Mouse (Mus musculus): ENCODE results near the gene Lsg1. TPM values are rescaled to one million over a fixed set of nuclear protein-coding genes. Genes with fewer than 3 reads are reported as not detected.

The Lsg1 gene
- polyA plus RNA-seq, 1 experiment, result 20.3 TPM

- Histone ChIP-seq H3K4me3 (replicated peaks; ENCODE audit: insufficient read depth, low read depth, low read length) (peak overlapping the region; percentile 81), H3K27ac (ENCODE audit: insufficient read depth, low read length) (0 out of 2 replicates have a peak overlapping the region, but pooled peaks have one; percentile 45), H3K27me3 (ENCODE audit: control insufficient read depth, insufficient read depth, low read length) (no peaks in the 10 kb centered on the region), H3K4me1 (ENCODE audit: control insufficient read depth, insufficient read depth, low read length) (no peaks in the 10 kb centered on the region)
- TF ChIP-seq CTCF (IDR thresholded peaks at IDR 0.05; ENCODE audit: borderline replicate concordance, insufficient read depth, low read depth, low read length) (no peak), POLR2A (IDR thresholded peaks at IDR 0.05; ENCODE audit: borderline replicate concordance, insufficient read depth, low read length) (no peak)
- 1% methylated on average over 19 of the region's 19 CpGs for WGBS
- DNase-seq, result no peak
Measured at GRCm38 (mm10) chr16:30586935-30587493, 378 bp downstream of the Lsg1 start.

DNA sequence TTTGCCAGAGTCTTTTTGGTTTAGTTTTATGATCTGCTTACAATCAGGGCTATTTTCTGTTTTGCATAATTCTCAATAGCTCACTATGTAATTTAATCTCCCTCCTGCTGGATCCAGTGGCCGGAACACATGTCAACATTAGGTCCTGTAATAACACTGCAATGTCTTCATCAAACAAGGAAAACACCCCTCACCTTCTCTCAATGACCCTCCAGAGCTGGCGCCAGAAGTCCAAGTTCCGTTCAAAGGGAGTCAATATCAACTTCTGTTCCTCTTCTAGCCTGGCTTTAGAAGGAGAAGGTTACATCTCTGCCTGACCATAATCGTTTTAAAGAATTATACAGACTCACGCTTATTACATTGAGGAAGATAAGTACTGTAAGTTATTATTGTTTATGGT, 6.6 kb downstream of the Lsg1 start:
- Histone ChIP-seq H3K27ac (ENCODE audit: insufficient read depth, low read length) (no peak overlapping the region), H3K27me3 (ENCODE audit: control insufficient read depth, insufficient read depth, low read length) (no peaks in the 10 kb centered on the region), H3K4me3 (replicated peaks; ENCODE audit: insufficient read depth, low read depth, low read length) (no peak overlapping the region), H3K4me1 (ENCODE audit: control insufficient read depth, insufficient read depth, low read length) (no peaks in the 10 kb centered on the region)
- TF ChIP-seq POLR2A (IDR thresholded peaks at IDR 0.05; ENCODE audit: borderline replicate concordance, insufficient read depth, low read length), result no peak
- no peak for TF ChIP-seq CTCF (IDR thresholded peaks at IDR 0.05; ENCODE audit: borderline replicate concordance, insufficient read depth, low read depth, low read length)
- no peak for DNase-seq
- 89% methylated on average over 5 of the region's 5 CpGs for WGBS

GRCm38 (mm10) chr16:30576392-30576791, 11.0 kb downstream of the Lsg1 start:
- TF ChIP-seq POLR2A (IDR thresholded peaks at IDR 0.05; ENCODE audit: borderline replicate concordance, insufficient read depth, low read length), result no peak
- TF ChIP-seq CTCF (IDR thresholded peaks at IDR 0.05; ENCODE audit: borderline replicate concordance, insufficient read depth, low read depth, low read length), result no peak

DNA sequence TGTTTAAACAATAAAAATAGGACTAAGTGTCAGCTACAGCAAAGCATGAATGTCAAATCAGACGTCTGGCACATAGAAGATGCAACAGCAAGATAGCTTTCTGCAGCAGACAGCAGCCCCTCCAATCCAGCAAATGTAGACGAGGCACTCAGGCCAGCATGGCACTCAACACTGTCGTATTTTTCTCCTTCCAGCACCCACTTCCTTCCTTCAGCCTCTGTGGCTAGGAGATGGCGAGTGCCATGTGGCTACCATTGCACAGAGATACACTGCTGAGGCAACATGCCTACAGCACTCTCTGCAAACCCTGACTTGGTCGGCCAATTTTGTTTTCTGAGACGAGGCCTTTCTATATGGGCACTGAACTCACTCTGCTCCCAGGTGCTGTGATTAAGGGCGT, 11.6 kb downstream of the Lsg1 start:
- Histone ChIP-seq H3K27ac (ENCODE audit: insufficient read depth, low read length) (no peak overlapping the region), H3K27me3 (ENCODE audit: control insufficient read depth, insufficient read depth, low read length) (no peaks in the 10 kb centered on the region), H3K4me3 (replicated peaks; ENCODE audit: insufficient read depth, low read depth, low read length) (no peak overlapping the region), H3K4me1 (ENCODE audit: control insufficient read depth, insufficient read depth, low read length) (no peaks in the 10 kb centered on the region)
- no peak for TF ChIP-seq POLR2A (IDR thresholded peaks at IDR 0.05; ENCODE audit: borderline replicate concordance, insufficient read depth, low read length)
- no peak for TF ChIP-seq CTCF (IDR thresholded peaks at IDR 0.05; ENCODE audit: borderline replicate concordance, insufficient read depth, low read depth, low read length)
- DNase-seq, result no peak
- WGBS, result 89% methylated on average over 7 of the region's 7 CpGs

More at GRCm38 (mm10) chr16:30576392-30576791, 11.0 kb downstream of the Lsg1 start:
- Histone ChIP-seq H3K27me3 (ENCODE audit: control insufficient read depth, insufficient read depth, low read length) (no peaks in the 10 kb centered on the region), H3K4me3 (replicated peaks; ENCODE audit: insufficient read depth, low read depth, low read length) (no peak overlapping the region), H3K27ac (ENCODE audit: insufficient read depth, low read length) (no peak overlapping the region), H3K4me1 (ENCODE audit: control insufficient read depth, insufficient read depth, low read length) (no peaks in the 10 kb centered on the region)
- DNase-seq, result no peak
- WGBS, result 89% methylated on average over 1 of the region's 1 CpGs

GRCm38 (mm10) chr16:30572239-30572638, 15.2 kb downstream of the Lsg1 start:
- H3K4me3 ChIP-seq (replicated peaks; ENCODE audit: insufficient read depth, low read depth, low read length), result no peak overlapping the region
- no peaks in the 10 kb centered on the region for H3K27me3 ChIP-seq (ENCODE audit: control insufficient read depth, insufficient read depth, low read length)
- WGBS, result 65% methylated on average over 4 of the region's 4 CpGs
- no peak for DNase-seq
- no peak for TF ChIP-seq POLR2A (IDR thresholded peaks at IDR 0.05; ENCODE audit: borderline replicate concordance, insufficient read depth, low read length)
- TF ChIP-seq CTCF (IDR thresholded peaks at IDR 0.05; ENCODE audit: borderline replicate concordance, insufficient read depth, low read depth, low read length), result no peak
- H3K4me1 ChIP-seq (ENCODE audit: control insufficient read depth, insufficient read depth, low read length), result no peaks in the 10 kb centered on the region
- H3K27ac ChIP-seq (ENCODE audit: insufficient read depth, low read length), result no peak overlapping the region

DNA sequence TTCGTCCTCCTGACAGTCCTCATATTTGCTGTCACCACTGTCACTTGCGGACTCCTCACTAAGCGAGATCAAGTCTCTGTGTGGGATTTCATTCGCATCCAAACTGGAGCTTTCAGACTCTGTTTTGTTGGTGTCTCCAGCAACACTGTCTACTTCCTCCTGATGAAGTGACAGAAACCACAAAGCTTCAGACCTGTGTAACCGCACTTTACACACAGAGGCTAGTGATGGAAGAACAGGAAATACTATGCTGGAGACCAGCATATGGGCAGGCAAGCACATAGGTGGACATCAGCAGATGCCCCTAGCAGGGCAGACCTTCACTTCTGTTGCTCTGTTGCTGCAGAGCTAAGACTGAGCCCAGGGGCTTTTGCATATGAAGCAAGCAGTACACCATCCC, 16.0 kb downstream of the Lsg1 start:
- DNase-seq, result no peak
- H3K27ac ChIP-seq (ENCODE audit: insufficient read depth, low read length), result no peak overlapping the region
- no peaks in the 10 kb centered on the region for H3K27me3 ChIP-seq (ENCODE audit: control insufficient read depth, insufficient read depth, low read length)
- no peaks in the 10 kb centered on the region for H3K4me1 ChIP-seq (ENCODE audit: control insufficient read depth, insufficient read depth, low read length)
- TF ChIP-seq POLR2A (IDR thresholded peaks at IDR 0.05; ENCODE audit: borderline replicate concordance, insufficient read depth, low read length), result no peak
- TF ChIP-seq CTCF (IDR thresholded peaks at IDR 0.05; ENCODE audit: borderline replicate concordance, insufficient read depth, low read depth, low read length), result no peak
- H3K4me3 ChIP-seq (replicated peaks; ENCODE audit: insufficient read depth, low read depth, low read length), result no peak overlapping the region
- 95% methylated on average over 5 of the region's 5 CpGs for WGBS

DNA sequence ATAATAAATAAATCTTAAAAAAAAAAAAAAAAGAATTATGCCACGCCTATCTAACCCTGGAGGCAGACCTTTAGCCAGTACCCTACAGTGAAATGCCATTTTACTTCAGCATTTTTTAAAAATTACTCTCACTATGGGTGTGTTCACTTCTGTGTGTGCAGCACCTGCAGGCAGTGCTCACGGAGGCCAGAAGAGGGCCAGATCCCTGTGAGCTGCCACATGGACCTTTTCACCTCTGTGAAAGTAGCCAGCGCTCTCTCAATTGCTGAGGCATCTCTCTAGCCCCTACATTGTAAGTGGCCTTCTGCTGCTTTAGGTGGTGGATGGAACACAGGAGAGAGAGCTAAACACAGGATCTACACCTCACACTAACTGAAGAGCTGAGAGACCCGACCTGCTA, 17.2 kb downstream of the Lsg1 start:
- Histone ChIP-seq H3K4me1 (ENCODE audit: control insufficient read depth, insufficient read depth, low read length) (no peaks in the 10 kb centered on the region), H3K27ac (ENCODE audit: insufficient read depth, low read length) (no peak overlapping the region), H3K4me3 (replicated peaks; ENCODE audit: insufficient read depth, low read depth, low read length) (no peak overlapping the region), H3K27me3 (ENCODE audit: control insufficient read depth, insufficient read depth, low read length) (no peaks in the 10 kb centered on the region)
- DNase-seq, result no peak
- 95% methylated on average over 4 of the region's 4 CpGs for WGBS
- TF ChIP-seq POLR2A (IDR thresholded peaks at IDR 0.05; ENCODE audit: borderline replicate concordance, insufficient read depth, low read length) (no peak), CTCF (IDR thresholded peaks at IDR 0.05; ENCODE audit: borderline replicate concordance, insufficient read depth, low read depth, low read length) (no peak)

GRCm38 (mm10) chr16:30565631-30566030, 21.8 kb downstream of the Lsg1 start:
- Histone ChIP-seq H3K4me3 (replicated peaks; ENCODE audit: insufficient read depth, low read depth, low read length) (no peak overlapping the region), H3K27ac (ENCODE audit: insufficient read depth, low read length) (no peak overlapping the region), H3K4me1 (ENCODE audit: control insufficient read depth, insufficient read depth, low read length) (no peaks in the 10 kb centered on the region), H3K27me3 (ENCODE audit: control insufficient read depth, insufficient read depth, low read length) (no peaks in the 10 kb centered on the region)
- no peak for DNase-seq
- TF ChIP-seq CTCF (IDR thresholded peaks at IDR 0.05; ENCODE audit: borderline replicate concordance, insufficient read depth, low read depth, low read length), result no peak
- no peak for TF ChIP-seq POLR2A (IDR thresholded peaks at IDR 0.05; ENCODE audit: borderline replicate concordance, insufficient read depth, low read length)
- WGBS, result 95% methylated on average over 6 of the region's 6 CpGs
